8 mouse cellular contexts compared by ENCODE assay signal in genomic region chrX:11935337-11935736, GRCm38 (mm10).
DNase-seq lines count a peak whose midpoint lies in the region; ATAC-seq and TF ChIP-seq lines count a peak whose summit lies in the region.

No protein-coding gene starts in this region.

- H3K4me3 ChIP-seq in midbrain, postnatal 0 days (ENCODE audit: low read depth, low read length), result no peak overlapping the region
- no peak overlapping the region for H3K4me3 ChIP-seq in midbrain, embryonic 11.5 days (ENCODE audit: low read depth, low read length)

- H3K4me1 ChIP-seq in midbrain, postnatal 0 days (ENCODE audit: insufficient read depth, low read length), result no peaks in the 10 kb centered on the region
- no peaks in the 10 kb centered on the region for H3K4me1 ChIP-seq in midbrain, embryonic 11.5 days (ENCODE audit: control insufficient read depth, insufficient read depth, low read length)

- H3K4me2 ChIP-seq in midbrain, postnatal 0 days (ENCODE audit: low read depth, low read length, poor library complexity, severe bottlenecking), result no peak overlapping the region
- H3K4me2 ChIP-seq in midbrain, embryonic 11.5 days, result no peak overlapping the region

- intact Hi-C loops in heart, postnatal 14 days (cut with DNase I), result no loop called here

- H3K9me3 ChIP-seq in midbrain, postnatal 0 days (ENCODE audit: low read length), result no peaks in the 10 kb centered on the region
- no peaks in the 10 kb centered on the region for H3K9me3 ChIP-seq in midbrain, embryonic 11.5 days (ENCODE audit: control insufficient read depth, low read length)

- no peak overlapping the region for H3K9ac ChIP-seq in midbrain, postnatal 0 days (replicated peaks; ENCODE audit: low read length, poor library complexity, severe bottlenecking)
- H3K9ac ChIP-seq in midbrain, embryonic 11.5 days (ENCODE audit: low read length), result no peak overlapping the region

- H3K27me3 ChIP-seq in midbrain, postnatal 0 days (ENCODE audit: insufficient read depth, low read length), result no peaks in the 10 kb centered on the region
- no peaks in the 10 kb centered on the region for H3K27me3 ChIP-seq in midbrain, embryonic 11.5 days (ENCODE audit: control insufficient read depth, insufficient read depth, low read length)

- TF ChIP-seq CTCF in midbrain, postnatal 0 days (IDR thresholded peaks at IDR 0.05), result no peak

- peak; percentile 62 for DNase-seq in adrenal gland, postnatal 10 days
- no peak for DNase-seq in adrenal gland, adult 8-10 months
- peak; percentile 68 for DNase-seq in midbrain, postnatal 0 days (ENCODE audit: low spot score)
- DNase-seq in midbrain, embryonic 11.5 days (ENCODE audit: low spot score, missing footprints), result no peak
- DNase-seq in heart, postnatal 14 days, result peak; percentile 66 to 72
- peak; percentile 74 for DNase-seq in lung, postnatal 36 days
- DNase-seq in thymus, postnatal 0 days (ENCODE audit: low spot score), result no peak
- DNase-seq in retina, embryonic 14.5 days (ENCODE audit: low spot score), result no peak

- H3K36me3 ChIP-seq in midbrain, postnatal 0 days (ENCODE audit: insufficient read depth, low read length), result no peaks in the 10 kb centered on the region
- no peaks in the 10 kb centered on the region for H3K36me3 ChIP-seq in midbrain, embryonic 11.5 days (ENCODE audit: control insufficient read depth, insufficient read depth, low read length)

- H3K27ac ChIP-seq in midbrain, postnatal 0 days (ENCODE audit: low read depth, low read length), result no peak overlapping the region
- H3K27ac ChIP-seq in midbrain, embryonic 11.5 days (ENCODE audit: low read depth, low read length), result no peak overlapping the region

- WGBS in midbrain, postnatal 0 days, result 58% methylated on average over 5 of the region's 5 CpGs
- 68% methylated on average over 5 of the region's 5 CpGs for WGBS in midbrain, embryonic 11.5 days

- no peak for ATAC-seq in midbrain, postnatal 0 days (ENCODE audit: low FRiP score)
- no peak for ATAC-seq in midbrain, embryonic 11.5 days (ENCODE audit: low FRiP score)

Comparison
In these comparisons a context has a peak if more than half of its experiments do, and no peak if none do; other contexts are left out.
1. DNase-seq: peak in adrenal gland, postnatal 10 days (single experiment), midbrain, postnatal 0 days (single experiment), heart, postnatal 14 days (2 of 2) and lung, postnatal 36 days (single experiment); none in adrenal gland, adult 8-10 months (single experiment), midbrain, embryonic 11.5 days (single experiment), thymus, postnatal 0 days (single experiment) and retina, embryonic 14.5 days (single experiment).